Comparison of ENCODE assay signal across 9 mouse cellular contexts in genomic region chr8:128361343-128361870, GRCm38 (mm10). TPM values are rescaled to one million over a fixed set of nuclear protein-coding genes. Genes with fewer than 3 reads are reported as not detected.
DNase-seq lines count a peak whose midpoint lies in the region; ATAC-seq and TF ChIP-seq lines count a peak whose summit lies in the region.
"Had no signal": no experiment of that assay in that cellular context is flagged by ENCODE, and none has a peak within 500 bp of the region (broad histone marks: within the 10 kb centered on the region; RNA-seq: fewer than 3 reads in every experiment).

No protein-coding gene starts in this region.

- H3K4me3 ChIP-seq in kidney, adult 2 months (ENCODE audit: insufficient read depth, low read depth, low read length) = peak overlapping the region; percentile 38
- H3K4me3 ChIP-seq in cortical plate, adult 2 months (ENCODE audit: insufficient read depth, low read length) = peak overlapping the region; percentile 24
- H3K4me3 ChIP-seq in hindbrain, embryonic 13.5 days = peak overlapping the region; percentile 87
- H3K4me3 ChIP-seq in midbrain, embryonic 13.5 days (replicated peaks) = peak overlapping the region; percentile 79

- peak overlapping the region; percentile 98 for H3K4me2 ChIP-seq in hindbrain, embryonic 13.5 days
- H3K4me2 ChIP-seq in midbrain, embryonic 13.5 days (replicated peaks) = peak overlapping the region; percentile 99

- DNase-seq in kidney, adult 2 months = no peak
- no peak for DNase-seq in kidney, adult 18-20 months
- no peak for DNase-seq in adrenal gland, postnatal 14 days
- no peak for DNase-seq in gastrocnemius, adult 18-20 months (ENCODE audit: low spot score)
- DNase-seq: right cerebral cortex, postnatal 25 days had no signal

- H3K27me3 ChIP-seq in kidney, adult 2 months (replicated peaks; ENCODE audit: control insufficient read depth, insufficient read depth, low read length) = no peaks in the 10 kb centered on the region
- H3K27me3 ChIP-seq in hindbrain, embryonic 13.5 days = no peaks in the 10 kb centered on the region
- H3K27me3 ChIP-seq in midbrain, embryonic 13.5 days = peaks cover 5% of the 10 kb centered on the region; the same call in 1 of the 2 replicates

- H3K36me3 ChIP-seq in kidney, adult 2 months (ENCODE audit: control insufficient read depth, insufficient read depth, low read length) = peaks cover under 1% of the 10 kb centered on the region; the same call in 1 of the 2 replicates
- no peaks in the 10 kb centered on the region for H3K36me3 ChIP-seq in hindbrain, embryonic 13.5 days
- H3K36me3 ChIP-seq in midbrain, embryonic 13.5 days = no peaks in the 10 kb centered on the region

- H3K4me1 ChIP-seq in kidney, adult 2 months (ENCODE audit: control insufficient read depth, insufficient read depth, low read length) = no peaks in the 10 kb centered on the region; the same call in none of the 2 replicates
- H3K4me1 ChIP-seq in cortical plate, adult 2 months (ENCODE audit: control insufficient read depth, insufficient read depth, low read length) = no peaks in the 10 kb centered on the region
- peaks cover 74% of the 10 kb centered on the region for H3K4me1 ChIP-seq in hindbrain, embryonic 13.5 days (replicated peaks)
- peaks cover 68% of the 10 kb centered on the region for H3K4me1 ChIP-seq in midbrain, embryonic 13.5 days (replicated peaks)

- 29% methylated on average over 5 of the region's 5 CpGs for WGBS in kidney, adult 2 months
- 31% methylated on average over 5 of the region's 5 CpGs for WGBS in hindbrain, embryonic 13.5 days
- 34% methylated on average over 5 of the region's 5 CpGs for WGBS in midbrain, embryonic 13.5 days

- ATAC-seq in hindbrain, embryonic 13.5 days (ENCODE audit: low FRiP score) = no peak
- no peak for ATAC-seq in midbrain, embryonic 13.5 days
- ATAC-seq in erythroid progenitor cell, adult 5-6 weeks (replicated peaks; ENCODE audit: low FRiP score, poor library complexity, severe bottlenecking) = no peak

- H3K27ac ChIP-seq in kidney, adult 2 months (ENCODE audit: insufficient read depth, low read depth, low read length) = 0 out of 2 replicates have a peak overlapping the region, but pooled peaks have one; percentile 7
- H3K27ac ChIP-seq in cortical plate, adult 2 months (ENCODE audit: insufficient read depth, low read length) = no peak overlapping the region
- peak overlapping the region; percentile 61 for H3K27ac ChIP-seq in hindbrain, embryonic 13.5 days
- no peak overlapping the region for H3K27ac ChIP-seq in midbrain, embryonic 13.5 days

- H3K9me3 ChIP-seq in hindbrain, embryonic 13.5 days = no peaks in the 10 kb centered on the region
- H3K9me3 ChIP-seq in midbrain, embryonic 13.5 days = no peaks in the 10 kb centered on the region

- TF ChIP-seq POLR2A in kidney, adult 2 months (IDR thresholded peaks at IDR 0.05; ENCODE audit: low read depth, low read length) = no peak
- no peak for TF ChIP-seq POLR2A in cortical plate, adult 2 months (IDR thresholded peaks at IDR 0.05; ENCODE audit: extremely low read depth, insufficient read depth, low read length)

- H3K9ac ChIP-seq in hindbrain, embryonic 13.5 days = peak overlapping the region; percentile 95
- H3K9ac ChIP-seq in midbrain, embryonic 13.5 days (replicated peaks) = peak overlapping the region; percentile 88; the same call in 1 of the 2 replicates

- TF ChIP-seq CTCF in kidney, adult 2 months (conservative IDR thresholded peaks at IDR 0.05; ENCODE audit: insufficient read depth, insufficient read length, low read depth, low read length) = no peak
- no peak for TF ChIP-seq CTCF in cortical plate, adult 2 months (IDR thresholded peaks at IDR 0.05; ENCODE audit: extremely low read depth, insufficient read depth, low read length)

RNA-seq across cellular contexts. Expression of gene Nrp1, which starts 3.0 kb away (rescaled TPM):
- polyA plus RNA-seq in kidney, adult 2 months (2012; rRNA removed) = 46.1 and 54.3 TPM in 2 replicates
- 12.9 and 16.5 TPM in 2 replicates for polyA plus RNA-seq in cortical plate, adult 2 months (2012; rRNA removed)
- 82.5 and 90.4 TPM in 2 replicates for polyA plus RNA-seq in hindbrain, embryonic 13.5 days (2015; fragmentation: Nextera tagmentation; extraction: Ambion mirVana)
- 52.5 and 58.9 TPM in 2 replicates for polyA plus RNA-seq in midbrain, embryonic 13.5 days (2015; fragmentation: Nextera tagmentation; extraction: Ambion mirVana)
- 1.4 and 3.4 TPM in 2 replicates for total RNA-seq in erythroid progenitor cell, adult 5-6 weeks (2015; ENCODE audit: low replicate concordance)
- 2.0 and 4.4 TPM in 2 replicates for total RNA-seq in erythroid progenitor cell, adult 5-6 weeks (2017; ENCODE audit: low replicate concordance)
- total RNA-seq in adrenal gland, postnatal 14 days (2021) = 102 and 123 TPM in 2 replicates
- total RNA-seq in gastrocnemius, adult 18-20 months (2021) = 10 to 100 TPM; 23.7 to 29.0 TPM

Comparison
In these comparisons a context has a peak if more than half of its experiments do, and no peak if none do; other contexts are left out.
1. H3K27ac ChIP-seq: peak in kidney, adult 2 months (single experiment) and hindbrain, embryonic 13.5 days (single experiment); none in cortical plate, adult 2 months (single experiment) and midbrain, embryonic 13.5 days (single experiment).
2. H3K4me3 ChIP-seq: peak in every context shown above with its lines; median percentile 87 in hindbrain, embryonic 13.5 days; 79 in midbrain, embryonic 13.5 days; 38 in kidney, adult 2 months; 24 in cortical plate, adult 2 months.